Mouse (Mus musculus) MEL (cell line): ENCODE data around the gene Zfp9. TPM values are rescaled to one million over a fixed set of nuclear protein-coding genes. Genes with fewer than 3 reads are reported as not detected.

Experiments
- E2F4 ChIP-seq: IDR thresholded peaks from 2 replicates; pipeline ENCODE4 v1.6.1; 2011; ENCODE audit warnings: low read depth, low read length, improper control_type of control experiment, borderline replicate concordance
- GATA1 ChIP-seq: IDR thresholded peaks from 2 replicates; pipeline ENCODE4 v1.6.1; 2011; ENCODE audit warnings: low read depth, low read length, improper control_type of control experiment
- SIN3A ChIP-seq: IDR thresholded peaks from 2 replicates; pipeline ENCODE4 v1.6.1; 2012; ENCODE audit warnings: low read length, improper control_type of control experiment, inconsistent platforms
- TAL1 ChIP-seq: IDR thresholded peaks from 2 replicates; pipeline ENCODE4 v1.6.1; 2012; ENCODE audit warnings: mild to moderate bottlenecking, inconsistent platforms, low read length, moderate library complexity, mixed read lengths
- TCF12 ChIP-seq: IDR thresholded peaks from 2 replicates; pipeline ENCODE4 v1.6.1; 2014; ENCODE audit warnings: low read depth, mild to moderate bottlenecking, inconsistent platforms, low read length, improper control_type of control experiment, moderate library complexity
- polyA plus RNA-seq, 2 experiments: library from polyadenylated mRNA; stranded (reverse) in 1 of 2; unstranded in 1 of 2; fragments of >175 nt in 1 of 2; fragments of >200 nt in 1 of 2; gene quantifications; 2 replicates each; pipeline versions ENCODE4 v1.2.1 to v1.2.4; 2012; ENCODE audit warnings: low replicate concordance in 2 of 2, low read depth in 1 of 2; ENCODE audit not compliant: insufficient read length in 2 of 2, insufficient read depth in 1 of 2, missing spikeins in 1 of 2
- total RNA-seq: library from RNA; depleted of rRNA; stranded (reverse); fragments of 300-350 nt; gene quantifications from 2 replicates; pipeline ENCODE4 v1.2.3, GENCODE M21; 2012; rRNA removed

Gene Zfp9
- total and polyA plus RNA-seq, 3 experiments = 1.1 to 1.2 TPM; not detected in 1

- TF ChIP-seq E2F4 (no peak), TAL1 (no peak), SIN3A (peak; percentile 97), GATA1 (no peak), TCF12 (peak; percentile 76)
Observed at GRCm38 (mm10) chr6:118419050-118419920, 59.8 kb downstream of the Zfp9 start, which contains the start of gene Bms1 (continued).

Other genes with a start within 250 kb of the Zfp9 start
- gene Bms1, start 59.8 kb downstream of the Zfp9 start, total RNA-seq = 95.3 and 100 TPM in 2 replicates
- gene Bms1, start 59.8 kb downstream of the Zfp9 start, polyA plus RNA-seq = 100 to 1,000 TPM; 109 to 384 TPM
- gene Zfp248, start 23.8 kb downstream of the Zfp9 start, total RNA-seq = 2.3 and 2.8 TPM in 2 replicates
- 1 to 10 TPM in 1 of 2 experiments, not detected in 1; 3.0 TPM for gene Zfp248, start 23.8 kb downstream of the Zfp9 start, polyA plus RNA-seq
- gene Ankrd26, start 82.9 kb upstream of the Zfp9 start, total RNA-seq = 11.1 and 12.7 TPM in 2 replicates
- 10 to 100 TPM; 14.1 to 27.8 TPM for gene Ankrd26, start 82.9 kb upstream of the Zfp9 start, polyA plus RNA-seq